Comparison of ENCODE assay signal across 26 mouse cellular contexts in genomic region chr2:129057256-129057655, GRCm38 (mm10). TPM values are rescaled to one million over a fixed set of nuclear protein-coding genes. Genes with fewer than 3 reads are reported as not detected.
"Had no signal": no experiment of that assay in that cellular context is flagged by ENCODE, and none has a peak within 500 bp of the region (broad histone marks: within the 10 kb centered on the region; RNA-seq: fewer than 3 reads in every experiment).

No protein-coding gene starts in this region.

- H3K27me3 ChIP-seq: limb, embryonic 12.5 days; limb, embryonic 13.5 days; limb, embryonic 15.5 days; lung, embryonic 15.5 days; midbrain, embryonic 12.5 days; midbrain, embryonic 13.5 days; midbrain, embryonic 15.5 days; neural tube, embryonic 12.5 days; neural tube, embryonic 13.5 days had no signal

- H3K4me2 ChIP-seq: limb, embryonic 12.5 days; limb, embryonic 13.5 days; limb, embryonic 15.5 days; lung, embryonic 14.5 days; lung, embryonic 15.5 days; midbrain, embryonic 11.5 days; midbrain, embryonic 12.5 days; midbrain, embryonic 13.5 days; midbrain, embryonic 15.5 days; neural tube, embryonic 12.5 days; neural tube, embryonic 13.5 days had no signal

- DNase-seq: left cerebral cortex, postnatal 4 days had no signal

- H3K4me3 ChIP-seq: limb, embryonic 10.5 days; limb, embryonic 12.5 days; limb, embryonic 13.5 days; limb, embryonic 15.5 days; liver, embryonic 15.5 days; lung, embryonic 15.5 days; megakaryocyte, embryonic 14.5 days; midbrain, embryonic 10.5 days; midbrain, embryonic 12.5 days; midbrain, embryonic 13.5 days; midbrain, embryonic 15.5 days; myocyte; neural tube, embryonic 12.5 days; neural tube, embryonic 13.5 days had no signal

- H3K27ac ChIP-seq: limb, embryonic 10.5 days; limb, embryonic 12.5 days; limb, embryonic 13.5 days; limb, embryonic 15.5 days; liver, embryonic 14.5 days; lung, embryonic 15.5 days; macrophage; midbrain, embryonic 10.5 days; midbrain, embryonic 12.5 days; midbrain, embryonic 13.5 days; midbrain, embryonic 15.5 days; neural tube, embryonic 12.5 days; neural tube, embryonic 13.5 days had no signal

- H3K36me3 ChIP-seq: limb, embryonic 10.5 days; limb, embryonic 12.5 days; limb, embryonic 13.5 days; limb, embryonic 15.5 days; liver, embryonic 12.5 days; liver, embryonic 13.5 days; liver, embryonic 15.5 days; lung, embryonic 15.5 days; midbrain, embryonic 10.5 days; midbrain, embryonic 12.5 days; midbrain, embryonic 13.5 days; midbrain, embryonic 15.5 days; neural tube, embryonic 12.5 days; neural tube, embryonic 13.5 days had no signal

- ATAC-seq: lung, postnatal 0 days; midbrain, embryonic 13.5 days; midbrain, embryonic 15.5 days; midbrain, embryonic 16.5 days had no signal

- H3K9me3 ChIP-seq: limb, embryonic 10.5 days; limb, embryonic 15.5 days; liver, embryonic 12.5 days; liver, embryonic 13.5 days; liver, embryonic 15.5 days; lung, embryonic 15.5 days; midbrain, embryonic 12.5 days; midbrain, embryonic 15.5 days had no signal

- H3K4me1 ChIP-seq: limb, embryonic 10.5 days; limb, embryonic 12.5 days; limb, embryonic 13.5 days; limb, embryonic 15.5 days; lung, embryonic 15.5 days; midbrain, embryonic 10.5 days; midbrain, embryonic 12.5 days; midbrain, embryonic 13.5 days; midbrain, embryonic 15.5 days; neural tube, embryonic 12.5 days; neural tube, embryonic 13.5 days had no signal

- H3K9ac ChIP-seq: limb, embryonic 12.5 days; limb, embryonic 13.5 days; limb, embryonic 15.5 days; liver, embryonic 12.5 days; liver, embryonic 14.5 days; liver, postnatal 0 days; lung, embryonic 14.5 days; lung, embryonic 15.5 days; midbrain, embryonic 12.5 days; midbrain, embryonic 13.5 days; midbrain, embryonic 15.5 days; neural tube, embryonic 12.5 days; neural tube, embryonic 13.5 days had no signal

RNA-seq across cellular contexts. Expression of gene Vinac1, which starts 9.3 kb away (rescaled TPM):
- polyA plus RNA-seq: limb, embryonic 10.5 days; limb, embryonic 11.5 days; liver, embryonic 13.5 days; liver, embryonic 15.5 days; liver, embryonic 16.5 days; liver, postnatal 0 days; macrophage had no signal
